Mouse (Mus musculus) hindbrain, embryonic 14.5 days (tissue): ENCODE measurements at regions not wholly inside any gene's neighbourhood (a gene's known extent, or its start where the extent isn't known, plus 50 kb on each side); places are given as distances from the start of the nearest gene placed in this dataset.

Experiments used
- ATAC-seq: fragments of 200-750 bp; cut with Nextera tagmentation; 2 replicates; pipeline ENCODE4 v1.8.0; 2017; ENCODE audit warnings: moderate number of reproducible peaks, mild to moderate bottlenecking, moderate TSS enrichment, moderate library complexity; ENCODE audit not compliant: low FRiP score
- DNase-seq: peaks from one replicate; pipeline ENCODE4 v3.0.0-alpha.2; 2015; ENCODE audit warnings: low spot score
- H3K27ac ChIP-seq: fragments of 300-500 bp; sonication (generic); 2 replicates; pipeline ENCODE4 v1.5.1; 2014; ENCODE audit warnings: mild to moderate bottlenecking, moderate library complexity
- H3K27me3 ChIP-seq: fragments of 300-500 bp; sonication (generic); 2 replicates; pipeline ENCODE4 v1.6.1; 2014; ENCODE audit warnings: mild to moderate bottlenecking, low read length, mixed read lengths; ENCODE audit not compliant: control insufficient read depth, insufficient read depth
- H3K36me3 ChIP-seq: fragments of 300-500 bp; sonication (generic); replicated peaks from 2 replicates; pipeline ENCODE4 v1.6.1; 2014; ENCODE audit not compliant: control insufficient read depth, insufficient read depth
- H3K4me1 ChIP-seq: fragments of 300-500 bp; sonication (generic); replicated peaks from 2 replicates; pipeline ENCODE4 v1.6.1; 2014; ENCODE audit warnings: antibody characterized with exemption, low read length, mixed read lengths; ENCODE audit not compliant: control insufficient read depth, insufficient read depth
- H3K4me2 ChIP-seq: fragments of 300-500 bp; sonication (generic); replicated peaks from 2 replicates; pipeline ENCODE4 v1.6.1; 2014; ENCODE audit warnings: mild to moderate bottlenecking, moderate library complexity
- H3K4me3 ChIP-seq: fragments of 300-500 bp; sonication (generic); replicated peaks from 2 replicates; pipeline ENCODE4 v1.5.1; 2014; ENCODE audit warnings: mild to moderate bottlenecking, low read length
- H3K9ac ChIP-seq: fragments of 300-500 bp; sonication (generic); 2 replicates; pipeline ENCODE4 v1.6.1; 2014
- H3K9me3 ChIP-seq: fragments of 300-500 bp; sonication (generic); 2 replicates; pipeline ENCODE4 v1.6.1; 2016; ENCODE audit warnings: low read length; ENCODE audit not compliant: control insufficient read depth
- WGBS: fragments of 180-500 bp; shearing (Covaris S2); extraction: QIAGEN DNeasy Blood & Tissue Kit; methylation state at CpG from one replicate; pipeline ENCODE4 v1.1.7; 2014; 5-methylcytosine and 5-hydroxymethylcytosine counted together

DNA sequence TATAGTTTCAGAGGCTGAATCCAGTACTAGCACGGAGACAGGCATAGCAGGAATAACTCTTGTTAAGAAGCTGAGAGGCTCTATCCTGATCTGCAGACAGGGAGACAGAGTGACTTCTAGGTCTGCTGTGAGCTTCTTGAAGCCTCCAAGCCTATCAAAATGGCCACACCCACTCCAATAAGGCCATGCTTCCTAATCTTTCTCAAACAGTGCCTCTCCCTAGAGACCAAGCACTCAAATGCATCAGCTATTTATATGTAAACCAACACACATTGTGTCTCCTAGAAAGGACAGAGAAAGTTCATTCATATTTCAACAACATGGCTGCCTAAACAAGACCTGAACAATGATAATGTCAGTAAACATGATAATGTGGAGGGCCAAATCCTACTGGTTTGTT is 384.2 kb downstream of the Tfec start:
- Histone ChIP-seq H3K36me3 (no peaks in the 10 kb centered on the region), H3K4me2 (no peak overlapping the region), H3K9me3 (no peaks in the 10 kb centered on the region), H3K27me3 (no peaks in the 10 kb centered on the region), H3K27ac (no peak overlapping the region), H3K4me1 (no peaks in the 10 kb centered on the region), H3K9ac (no peak overlapping the region), H3K4me3 (no peak overlapping the region)
- DNase-seq (no peak), ATAC-seq (no peak)
- 55% methylated on average over 1 of the region's 1 CpGs for WGBS

- Histone ChIP-seq H3K4me1 (no peaks in the 10 kb centered on the region), H3K27me3 (no peaks in the 10 kb centered on the region), H3K4me2 (no peak overlapping the region), H3K9ac (no peak overlapping the region), H3K9me3 (no peaks in the 10 kb centered on the region), H3K4me3 (no peak overlapping the region), H3K27ac (no peak overlapping the region), H3K36me3 (no peaks in the 10 kb centered on the region)
- ATAC-seq (no peak), DNase-seq (no peak)
Measured at GRCm38 (mm10) chr6:16513541-16513940, 384.7 kb downstream of the Tfec start.

DNA sequence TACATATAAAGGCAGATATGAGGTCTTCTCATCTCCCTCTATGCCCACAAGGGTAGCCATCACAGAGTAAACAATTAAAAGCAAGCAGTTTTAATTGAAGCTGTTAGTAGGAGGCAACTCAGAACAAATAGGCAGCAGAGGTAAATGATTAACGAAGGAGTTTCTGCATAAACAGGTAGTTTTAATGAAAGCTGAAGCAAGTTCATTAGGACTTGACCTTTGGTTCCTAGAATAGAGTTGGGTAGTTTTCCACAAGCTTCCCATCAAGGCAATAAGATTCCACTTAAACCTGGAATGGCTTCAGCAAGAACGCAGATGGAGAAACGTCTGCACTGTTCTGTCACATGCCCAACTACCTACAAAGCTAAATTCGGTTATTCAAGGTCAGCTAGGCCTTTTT is 394.4 kb downstream of the Tfec start:
- Histone ChIP-seq H3K4me3 (no peak overlapping the region), H3K27me3 (no peaks in the 10 kb centered on the region), H3K9me3 (peaks cover 7% of the 10 kb centered on the region; the same call in 1 of the 2 replicates), H3K4me1 (no peaks in the 10 kb centered on the region), H3K36me3 (no peaks in the 10 kb centered on the region), H3K9ac (no peak overlapping the region), H3K27ac (no peak overlapping the region), H3K4me2 (no peak overlapping the region)
- DNase-seq = no peak
- no peak for ATAC-seq
- WGBS = 87% methylated on average over 4 of the region's 4 CpGs

DNA sequence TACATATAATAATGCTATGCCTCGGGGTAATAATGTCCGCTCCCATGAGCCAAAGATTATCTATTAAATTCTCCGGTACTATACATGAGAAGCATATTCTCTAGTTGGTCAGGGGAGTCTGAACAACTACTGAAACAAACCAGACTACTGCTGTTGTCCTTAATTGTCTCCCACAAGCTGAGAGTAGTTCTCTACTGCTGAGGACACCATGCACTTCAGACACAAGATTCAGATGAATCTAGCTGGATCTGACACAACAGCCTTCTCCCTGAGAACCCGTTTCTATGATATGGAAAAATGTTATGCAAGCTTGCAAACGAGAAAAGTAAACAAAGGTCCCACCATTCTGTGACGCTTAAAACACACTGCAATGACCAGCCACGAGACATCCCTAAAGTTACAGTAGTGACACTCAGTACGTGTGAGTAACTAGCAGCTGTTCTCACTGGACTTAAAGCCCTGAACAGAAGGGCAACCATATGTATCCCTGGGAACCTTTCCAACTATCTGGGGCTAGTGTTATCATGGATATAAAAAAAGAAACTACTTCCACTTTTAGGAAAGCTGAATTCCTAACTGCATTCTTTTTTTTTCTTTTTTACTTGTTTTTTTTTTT is 411.1 kb downstream of the Tfec start:
- ATAC-seq = no peak
- Histone ChIP-seq H3K27me3 (no peaks in the 10 kb centered on the region), H3K9ac (no peak overlapping the region), H3K4me2 (no peak overlapping the region), H3K4me3 (no peak overlapping the region), H3K9me3 (no peaks in the 10 kb centered on the region), H3K36me3 (no peaks in the 10 kb centered on the region), H3K4me1 (no peaks in the 10 kb centered on the region), H3K27ac (no peak overlapping the region)
- WGBS = 86% methylated on average over 8 of the region's 8 CpGs
- peak; percentile 26 for DNase-seq

DNA sequence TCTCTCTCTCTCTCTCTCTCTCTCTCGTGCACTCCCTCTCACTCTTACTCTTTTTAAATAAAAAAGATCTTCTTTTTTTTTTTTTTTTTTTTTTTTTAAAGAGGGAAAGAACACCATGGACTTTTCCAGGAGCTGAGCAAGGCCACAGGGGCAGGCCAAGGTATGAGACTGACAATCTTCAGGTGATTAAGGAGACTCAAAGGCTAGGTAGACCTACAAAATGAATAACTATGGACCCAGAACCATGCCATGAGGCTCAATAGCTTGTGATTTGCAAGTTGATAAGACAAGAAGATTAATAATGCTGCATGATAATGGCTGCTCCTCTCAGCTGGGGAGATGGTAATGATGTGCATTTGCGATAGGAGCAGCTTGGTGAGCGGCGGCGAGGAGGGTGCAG is 414.9 kb downstream of the Tfec start:
- 47% methylated on average over 5 of the region's 5 CpGs for WGBS
- Histone ChIP-seq H3K4me1 (no peaks in the 10 kb centered on the region), H3K27me3 (no peaks in the 10 kb centered on the region), H3K9me3 (no peaks in the 10 kb centered on the region), H3K36me3 (no peaks in the 10 kb centered on the region), H3K4me2 (no peak overlapping the region), H3K4me3 (no peak overlapping the region), H3K9ac (no peak overlapping the region), H3K27ac (no peak overlapping the region)
- ATAC-seq (no peak), DNase-seq (no peak)

DNA sequence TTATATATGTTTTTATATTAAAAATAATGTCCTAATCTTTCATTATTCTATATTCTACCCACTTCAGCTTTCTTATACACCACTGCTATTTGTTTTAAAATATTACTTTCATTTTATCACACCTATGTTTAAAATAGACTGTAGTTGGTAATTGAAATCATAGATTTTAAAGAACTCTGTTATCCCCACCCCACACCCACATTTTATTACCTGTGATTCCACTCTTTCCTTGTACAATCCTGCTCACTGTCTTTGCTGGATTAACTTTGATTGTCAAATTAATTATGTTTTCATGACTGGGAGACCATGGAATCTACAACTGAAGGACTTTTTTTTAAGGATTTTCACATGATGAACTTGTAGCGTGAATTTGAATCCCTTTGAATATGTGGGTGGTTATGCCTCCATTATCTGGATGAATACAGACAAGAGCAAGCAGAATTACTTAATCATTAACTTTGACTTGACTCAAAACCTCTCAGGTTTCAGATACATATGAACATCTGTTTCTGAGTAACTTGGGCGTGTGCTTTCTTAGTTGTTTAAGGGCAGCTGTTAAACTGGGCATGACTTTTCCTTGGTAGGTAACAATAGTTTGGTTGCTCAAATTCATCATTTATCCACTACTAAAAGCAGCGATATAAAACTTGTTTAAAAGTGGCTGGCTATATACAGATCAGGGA is 429.4 kb downstream of the Tfec start:
- 86% methylated on average over 3 of the region's 3 CpGs for WGBS
- Histone ChIP-seq H3K36me3 (no peaks in the 10 kb centered on the region), H3K4me1 (no peaks in the 10 kb centered on the region), H3K4me3 (no peak overlapping the region), H3K27me3 (no peaks in the 10 kb centered on the region), H3K4me2 (no peak overlapping the region), H3K9ac (no peak overlapping the region), H3K9me3 (no peaks in the 10 kb centered on the region), H3K27ac (no peak overlapping the region)
- DNase-seq (no peak), ATAC-seq (no peak)

DNA sequence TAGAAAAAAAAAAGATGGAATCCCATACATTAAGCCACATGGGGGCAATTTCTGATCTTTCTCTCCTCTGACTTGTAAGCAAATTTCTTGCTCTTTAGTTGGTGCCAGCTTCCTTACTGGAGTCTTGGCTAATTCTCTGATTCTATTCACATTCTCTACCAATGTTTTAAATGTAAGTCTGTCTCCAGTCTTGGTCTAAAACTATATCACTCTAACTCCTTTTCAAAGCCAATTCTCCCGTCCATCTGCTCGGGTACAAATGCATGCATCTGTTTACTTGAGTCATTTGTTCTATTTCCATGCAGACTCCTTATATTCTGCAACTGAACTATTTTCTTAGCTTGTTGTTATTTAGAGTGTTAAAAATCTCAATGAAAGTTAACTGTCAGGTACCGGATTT is 440.0 kb downstream of the Tfec start:
- Histone ChIP-seq H3K4me2 (no peak overlapping the region), H3K9me3 (no peaks in the 10 kb centered on the region), H3K9ac (no peak overlapping the region), H3K27ac (no peak overlapping the region), H3K4me1 (no peaks in the 10 kb centered on the region), H3K4me3 (no peak overlapping the region), H3K27me3 (no peaks in the 10 kb centered on the region), H3K36me3 (no peaks in the 10 kb centered on the region)
- WGBS = 90% methylated on average over 3 of the region's 3 CpGs
- ATAC-seq = no peak
- no peak for DNase-seq
